Comparison of ENCODE assay signal across 24 mouse cellular contexts in the genomic region with DNA sequence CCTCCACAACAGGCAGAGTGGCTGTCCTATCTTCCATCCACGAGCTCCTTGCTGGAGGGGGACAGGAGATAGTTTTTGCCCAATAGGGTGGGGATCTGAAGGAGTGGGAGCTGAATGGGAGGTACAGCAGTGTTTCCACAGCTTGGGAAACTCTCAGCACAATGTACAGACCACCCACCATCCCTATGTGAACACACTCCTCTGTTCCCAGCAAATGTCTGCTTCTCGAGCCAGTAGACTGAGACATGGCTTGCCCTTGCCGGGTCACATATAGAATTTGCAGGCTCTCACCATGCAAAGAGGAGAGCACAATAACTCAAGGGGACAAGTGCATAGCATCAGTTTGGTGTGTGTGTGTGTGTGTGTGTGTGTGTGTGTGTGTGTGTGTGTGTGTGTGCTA. TPM values are rescaled to one million over a fixed set of nuclear protein-coding genes. Genes with fewer than 3 reads are reported as not detected.
DNase-seq lines count a peak whose midpoint lies in the region; ATAC-seq and TF ChIP-seq lines count a peak whose summit lies in the region.
"Had no signal": no experiment of that assay in that cellular context is flagged by ENCODE, and none has a peak within 500 bp of the region (broad histone marks: within the 10 kb centered on the region; RNA-seq: fewer than 3 reads in every experiment).

No protein-coding gene starts in this region.

- peaks cover 11% of the 10 kb centered on the region for H3K36me3 ChIP-seq in heart, embryonic 14.5 days (ENCODE audit: control insufficient read depth, insufficient read depth, low read length)
- H3K36me3 ChIP-seq in limb, embryonic 15.5 days = peaks cover 22% of the 10 kb centered on the region
- H3K36me3 ChIP-seq in limb, embryonic 10.5 days = peaks cover 47% of the 10 kb centered on the region
- peaks cover 10% of the 10 kb centered on the region for H3K36me3 ChIP-seq in midbrain, embryonic 11.5 days (ENCODE audit: control insufficient read depth, insufficient read depth, low read length)
- no peaks in the 10 kb centered on the region for H3K36me3 ChIP-seq in midbrain, postnatal 0 days (ENCODE audit: insufficient read depth, low read length)
- H3K36me3 ChIP-seq: liver, embryonic 15.5 days had no signal

- H3K27ac ChIP-seq in heart, embryonic 14.5 days (replicated peaks in 1 of 2; ENCODE audit: control insufficient read depth in 1 of 2, insufficient read depth in 1 of 2, low read depth in 2 of 2, low read length in 2 of 2) = peak overlapping the region in 1 of 2 experiments; percentile 71; a peak in 2 of 4 replicates
- H3K27ac ChIP-seq in limb, embryonic 15.5 days = 0 out of 2 replicates have a peak overlapping the region, but pooled peaks have one; percentile 22
- no peak overlapping the region for H3K27ac ChIP-seq in limb, embryonic 10.5 days
- H3K27ac ChIP-seq in midbrain, embryonic 11.5 days (ENCODE audit: low read depth, low read length) = no peak overlapping the region
- no peak overlapping the region for H3K27ac ChIP-seq in midbrain, postnatal 0 days (ENCODE audit: low read depth, low read length)
- H3K27ac ChIP-seq: embryonic facial prominence, embryonic 12.5 days; hindbrain, embryonic 12.5 days; hindbrain, postnatal 0 days; liver, embryonic 15.5 days; midbrain, embryonic 13.5 days; neural tube, embryonic 15.5 days had no signal

- H3K9ac ChIP-seq in heart, embryonic 14.5 days (ENCODE audit: low read length) = no peak overlapping the region
- H3K9ac ChIP-seq in limb, embryonic 15.5 days = no peak overlapping the region
- H3K9ac ChIP-seq in midbrain, embryonic 11.5 days (ENCODE audit: low read length) = no peak overlapping the region
- H3K9ac ChIP-seq in midbrain, postnatal 0 days (replicated peaks; ENCODE audit: low read length, poor library complexity, severe bottlenecking) = no peak overlapping the region
- H3K9ac ChIP-seq: embryonic facial prominence, embryonic 12.5 days; hindbrain, embryonic 12.5 days; liver, embryonic 15.5 days; midbrain, embryonic 13.5 days; neural tube, embryonic 15.5 days had no signal

- H3K4me2 ChIP-seq in heart, embryonic 14.5 days (ENCODE audit: low read length) = peak overlapping the region; percentile 13; the same call in 1 of the 2 replicates
- H3K4me2 ChIP-seq in limb, embryonic 15.5 days = no peak overlapping the region
- no peak overlapping the region for H3K4me2 ChIP-seq in midbrain, embryonic 11.5 days
- no peak overlapping the region for H3K4me2 ChIP-seq in midbrain, postnatal 0 days (ENCODE audit: low read depth, low read length, poor library complexity, severe bottlenecking)
- H3K4me2 ChIP-seq: embryonic facial prominence, embryonic 12.5 days; hindbrain, embryonic 12.5 days; liver, embryonic 15.5 days; midbrain, embryonic 13.5 days; neural tube, embryonic 15.5 days had no signal

- peaks cover 50 to 52% of the 10 kb centered on the region in 2 experiments for H3K4me1 ChIP-seq in heart, embryonic 14.5 days (ENCODE audit: control insufficient read depth in 2 of 2, insufficient read depth in 2 of 2, low read length in 2 of 2)
- H3K4me1 ChIP-seq in limb, embryonic 15.5 days = 0 out of 2 replicates have a peak, but pooled peaks cover 4% of the 10 kb centered on the region
- H3K4me1 ChIP-seq in limb, embryonic 10.5 days = no peaks in the 10 kb centered on the region
- no peaks in the 10 kb centered on the region for H3K4me1 ChIP-seq in midbrain, embryonic 11.5 days (ENCODE audit: control insufficient read depth, insufficient read depth, low read length)
- H3K4me1 ChIP-seq in midbrain, postnatal 0 days (ENCODE audit: insufficient read depth, low read length) = no peaks in the 10 kb centered on the region
- H3K4me1 ChIP-seq: embryonic facial prominence, embryonic 12.5 days; hindbrain, embryonic 12.5 days; liver, embryonic 15.5 days; megakaryocyte, embryonic 14.5 days; midbrain, embryonic 13.5 days had no signal

- H3K27me3 ChIP-seq in heart, embryonic 14.5 days (ENCODE audit: control insufficient read depth, insufficient read depth, low read length) = no peaks in the 10 kb centered on the region
- no peaks in the 10 kb centered on the region for H3K27me3 ChIP-seq in limb, embryonic 15.5 days
- no peaks in the 10 kb centered on the region for H3K27me3 ChIP-seq in limb, embryonic 10.5 days (ENCODE audit: low read depth, poor library complexity, severe bottlenecking)
- no peaks in the 10 kb centered on the region for H3K27me3 ChIP-seq in midbrain, embryonic 11.5 days (ENCODE audit: control insufficient read depth, insufficient read depth, low read length)
- no peaks in the 10 kb centered on the region for H3K27me3 ChIP-seq in midbrain, postnatal 0 days (ENCODE audit: insufficient read depth, low read length)
- H3K27me3 ChIP-seq: embryonic facial prominence, embryonic 12.5 days; hindbrain, embryonic 12.5 days; liver, embryonic 15.5 days; midbrain, embryonic 13.5 days; neural tube, embryonic 15.5 days had no signal

- TF ChIP-seq CTCF in midbrain, postnatal 0 days (IDR thresholded peaks at IDR 0.05) = no peak

- ATAC-seq in heart, embryonic 14.5 days (ENCODE audit: insufficient number of reproducible peaks, insufficient read depth, low FRiP score, low read depth) = no peak
- ATAC-seq in limb, embryonic 15.5 days (ENCODE audit: insufficient number of reproducible peaks, low FRiP score, low TSS enrichment, low read depth) = no peak
- ATAC-seq in midbrain, embryonic 11.5 days (ENCODE audit: low FRiP score) = no peak
- no peak for ATAC-seq in midbrain, postnatal 0 days (ENCODE audit: low FRiP score)
- ATAC-seq: forebrain, embryonic 14.5 days; intestine, postnatal 0 days had no signal

- no peaks in the 10 kb centered on the region for H3K9me3 ChIP-seq in heart, embryonic 14.5 days (ENCODE audit: control insufficient read depth, low read length)
- H3K9me3 ChIP-seq in limb, embryonic 15.5 days = no peaks in the 10 kb centered on the region
- H3K9me3 ChIP-seq in limb, embryonic 10.5 days (replicated peaks) = no peaks in the 10 kb centered on the region
- H3K9me3 ChIP-seq in midbrain, embryonic 11.5 days (ENCODE audit: control insufficient read depth, low read length) = no peaks in the 10 kb centered on the region
- no peaks in the 10 kb centered on the region for H3K9me3 ChIP-seq in midbrain, postnatal 0 days (ENCODE audit: low read length)
- H3K9me3 ChIP-seq: embryonic facial prominence, embryonic 12.5 days; hindbrain, embryonic 12.5 days; liver, embryonic 15.5 days; megakaryocyte, embryonic 14.5 days; midbrain, embryonic 13.5 days; neural tube, embryonic 15.5 days had no signal

- no peak overlapping the region for H3K4me3 ChIP-seq in heart, embryonic 14.5 days (ENCODE audit: control insufficient read depth in 1 of 2, insufficient read depth in 1 of 2, low read depth in 1 of 2, low read length in 2 of 2)
- no peak overlapping the region for H3K4me3 ChIP-seq in limb, embryonic 15.5 days
- H3K4me3 ChIP-seq in limb, embryonic 10.5 days = no peak overlapping the region
- no peak overlapping the region for H3K4me3 ChIP-seq in midbrain, embryonic 11.5 days (ENCODE audit: low read depth, low read length)
- no peak overlapping the region for H3K4me3 ChIP-seq in midbrain, postnatal 0 days (ENCODE audit: low read depth, low read length)
- H3K4me3 ChIP-seq: embryonic facial prominence, embryonic 12.5 days; hindbrain, embryonic 12.5 days; liver, embryonic 15.5 days; megakaryocyte, embryonic 14.5 days; midbrain, embryonic 13.5 days; neural tube, embryonic 15.5 days had no signal

- WGBS in heart, embryonic 14.5 days = 57% methylated on average over 3 of the region's 3 CpGs
- WGBS in limb, embryonic 15.5 days = 74% methylated on average over 3 of the region's 3 CpGs
- WGBS in limb, embryonic 10.5 days = 89% methylated on average over 3 of the region's 3 CpGs
- 88% methylated on average over 3 of the region's 3 CpGs for WGBS in midbrain, embryonic 11.5 days
- 74% methylated on average over 3 of the region's 3 CpGs for WGBS in midbrain, postnatal 0 days

- intact Hi-C loops in heart, postnatal 36 days (cut with DNase I) = loop anchor here (2.0 kb wide), 1 partner anchor 19 kb away; no protein-coding TSS in a partner anchor

- no peak for DNase-seq in heart, postnatal 36 days
- DNase-seq in limb, embryonic 10.5 days (ENCODE audit: low spot score) = no peak
- DNase-seq in midbrain, embryonic 11.5 days (ENCODE audit: low spot score, missing footprints) = peak; percentile 51
- no peak for DNase-seq in midbrain, postnatal 0 days (ENCODE audit: low spot score)
- no peak for DNase-seq in layer of hippocampus, postnatal 36 days
- DNase-seq: B cell, adult 2 months; cerebellum, adult 11-12 months; cerebellum, adult 9-11 months; embryo, embryonic 11 days; right cerebral cortex, postnatal 14 days; thymus, adult 18-20 months; thymus, postnatal 25 days had no signal

RNA-seq across cellular contexts. Expression of a gene that starts 20.7 kb away (rescaled TPM):
- 6.9 and 8.8 TPM in 2 replicates for polyA plus RNA-seq in heart, embryonic 14.5 days (2014; fragmentation: Nextera tagmentation; extraction: Ambion mirVana)
- 10 to 100 TPM; 14.4 to 17.7 TPM for total RNA-seq in heart, postnatal 36 days (2021)
- 13.7 and 14.2 TPM in 2 replicates for polyA plus RNA-seq in limb, embryonic 15.5 days (2015; fragmentation: Nextera tagmentation; extraction: Ambion mirVana)
- 8.5 and 15.4 TPM in 2 replicates for polyA plus RNA-seq in limb, embryonic 10.5 days (2016; fragmentation: Nextera tagmentation; extraction: Ambion mirVana)
- polyA plus RNA-seq in midbrain, embryonic 11.5 days (2014; fragmentation: Nextera tagmentation; extraction: Ambion mirVana) = 11.4 and 11.5 TPM in 2 replicates
- 8.9 and 12.5 TPM in 2 replicates for total RNA-seq in midbrain, postnatal 0 days (2014; rRNA removed)
- polyA plus RNA-seq in midbrain, postnatal 0 days (2015; fragmentation: Nextera tagmentation; extraction: Ambion mirVana) = 2.5 and 3.1 TPM in 2 replicates
- total RNA-seq in layer of hippocampus, postnatal 36 days (2021) = under 1 TPM; 0.20 to 0.80 TPM
- total RNA-seq: monocyte, adult 5-6 weeks had no signal
